Mouse (Mus musculus) fat pad, adult 2 months (tissue): ENCODE measurements around the gene Cabp2.
A peak's percentile ranks its signal among the peaks of the same experiment; 100 is the strongest.
"Not testable (repeated sequence)": the region's sequence is repeated elsewhere in the genome, so short reads cannot be mapped to it uniquely, and the experiment has no call there.

Source experiments
- DNase-seq: peaks from one replicate; pipeline ENCODE4 v3.0.0-alpha.2; 2011; ENCODE audit warnings: low read depth, low spot score; ENCODE audit errors: extremely low read depth

Gene Cabp2

DNA sequence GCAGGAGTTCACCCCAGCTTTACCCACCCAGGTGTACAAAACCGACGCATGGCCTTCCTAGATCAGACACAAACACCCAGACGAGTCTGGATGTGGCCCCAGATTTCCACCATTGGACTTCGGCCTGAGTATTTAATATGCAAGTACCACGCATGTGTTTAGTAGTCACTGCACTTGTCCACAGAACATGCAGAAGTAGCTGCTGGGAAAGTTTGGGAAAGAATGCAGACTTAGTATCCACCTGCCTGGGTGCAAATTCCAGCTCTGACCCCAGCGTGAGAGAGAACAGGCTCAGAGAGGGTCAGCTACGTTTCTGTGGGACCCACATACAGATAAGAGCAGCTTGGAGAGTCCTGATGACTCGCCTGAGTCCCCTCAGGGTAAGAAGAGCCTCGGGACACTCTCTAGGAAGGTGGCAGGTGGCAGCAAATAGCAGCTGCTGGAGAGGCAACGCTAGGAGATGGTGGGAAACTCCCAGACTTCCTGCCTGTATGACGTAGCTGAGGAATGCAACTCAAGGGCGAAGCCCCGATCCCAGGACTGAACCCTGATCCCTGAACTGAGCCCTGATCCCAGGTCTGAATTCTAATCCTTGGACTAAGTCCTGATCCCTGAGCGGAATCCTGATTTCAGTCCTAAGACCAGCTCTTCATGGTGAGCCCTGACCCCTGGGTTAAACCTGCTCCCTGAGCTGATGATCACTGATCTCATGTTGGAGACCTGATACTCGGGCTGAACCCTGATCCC lies 25.3 kb upstream of the Cabp2 start:
- DNase-seq: no peak

DNA sequence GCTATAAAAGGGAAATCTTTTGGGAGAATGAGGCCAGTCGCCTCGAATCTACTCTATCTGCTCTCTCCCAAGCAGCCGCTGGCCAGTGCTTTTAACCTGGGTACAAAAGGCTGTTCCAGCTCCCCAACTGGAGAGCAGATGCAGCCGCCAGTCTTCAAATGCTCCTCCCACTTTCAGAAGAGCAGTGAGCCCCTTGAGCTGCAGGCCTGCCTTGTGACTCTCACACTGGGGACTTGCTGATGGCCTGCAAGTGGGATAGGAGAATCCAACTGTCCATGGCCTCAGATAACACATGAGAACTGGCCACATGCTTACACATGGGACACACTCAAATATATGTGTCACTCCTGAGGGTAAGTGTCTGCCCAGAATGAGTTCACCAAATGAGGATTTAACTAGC lies 24.7 kb upstream of the Cabp2 start:
- no peak for DNase-seq

DNA sequence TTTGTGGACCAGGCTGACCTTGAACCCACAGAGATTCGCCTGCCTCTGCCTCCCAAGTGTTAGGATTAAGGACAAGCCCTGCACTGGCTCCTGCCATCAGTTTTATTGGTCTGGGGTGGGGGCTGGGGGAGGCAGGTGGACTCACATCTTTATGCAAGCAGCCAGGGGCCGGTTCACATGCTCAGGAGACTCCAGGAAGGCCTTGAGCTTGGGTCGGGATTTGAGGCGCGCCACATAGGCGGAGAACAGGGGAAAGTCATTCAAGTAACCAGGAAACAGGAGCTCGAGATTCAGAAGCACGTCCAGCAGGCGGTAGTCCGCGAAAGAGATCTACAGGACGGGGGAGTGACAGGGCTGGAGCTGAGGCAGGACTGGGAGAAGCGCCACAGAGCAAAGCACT lies 24.0 kb upstream of the Cabp2 start:
- DNase-seq: no peak

DNA sequence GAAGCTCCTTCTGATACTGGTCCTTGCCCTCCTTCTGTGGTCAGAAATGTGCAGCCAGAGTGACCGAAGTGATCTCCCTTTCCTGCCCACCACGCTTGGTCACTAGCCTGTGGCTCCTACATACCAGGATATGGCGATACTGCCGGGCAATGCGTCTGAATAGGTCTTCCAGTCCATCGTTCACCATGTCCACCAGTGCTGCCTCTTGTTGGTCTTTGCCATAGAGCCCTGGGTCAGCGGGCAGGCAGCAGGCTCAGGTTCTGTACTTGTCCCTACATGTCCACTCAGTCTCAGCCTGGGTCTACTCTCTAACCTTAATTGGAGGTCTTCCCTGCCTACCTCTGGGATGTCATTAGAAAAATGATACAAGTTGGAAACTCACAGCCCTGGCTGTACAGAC lies 23.4 kb upstream of the Cabp2 start:
- no peak for DNase-seq

DNA sequence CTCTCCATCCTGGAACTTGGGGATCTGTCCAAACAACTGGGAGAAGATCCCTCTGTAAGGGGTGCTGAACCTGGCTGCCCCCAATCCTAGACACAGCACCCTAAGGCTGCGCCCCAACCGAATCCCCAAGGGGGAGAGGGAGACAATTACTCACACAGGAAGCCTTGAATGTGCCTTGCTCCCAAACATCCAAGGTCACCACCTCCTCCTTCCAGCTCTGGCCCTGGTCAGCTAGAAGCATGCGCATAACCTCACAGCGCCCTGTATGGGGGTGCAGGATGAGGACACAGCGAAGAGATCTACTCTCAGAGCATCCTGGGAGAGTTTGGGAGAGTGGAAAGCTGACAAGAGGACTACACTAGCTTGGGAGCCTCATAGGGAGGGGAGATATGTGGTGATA lies 22.8 kb upstream of the Cabp2 start:
- no peak for DNase-seq

- DNase-seq: peak; percentile 69
Measured at GRCm38 (mm10) chr19:4059069-4059740, 22.2 kb upstream of the Cabp2 start, which contains the start of gene Gstp3. Gene Gstp3, minus strand, starts transcription at chr19:4059569.

DNA sequence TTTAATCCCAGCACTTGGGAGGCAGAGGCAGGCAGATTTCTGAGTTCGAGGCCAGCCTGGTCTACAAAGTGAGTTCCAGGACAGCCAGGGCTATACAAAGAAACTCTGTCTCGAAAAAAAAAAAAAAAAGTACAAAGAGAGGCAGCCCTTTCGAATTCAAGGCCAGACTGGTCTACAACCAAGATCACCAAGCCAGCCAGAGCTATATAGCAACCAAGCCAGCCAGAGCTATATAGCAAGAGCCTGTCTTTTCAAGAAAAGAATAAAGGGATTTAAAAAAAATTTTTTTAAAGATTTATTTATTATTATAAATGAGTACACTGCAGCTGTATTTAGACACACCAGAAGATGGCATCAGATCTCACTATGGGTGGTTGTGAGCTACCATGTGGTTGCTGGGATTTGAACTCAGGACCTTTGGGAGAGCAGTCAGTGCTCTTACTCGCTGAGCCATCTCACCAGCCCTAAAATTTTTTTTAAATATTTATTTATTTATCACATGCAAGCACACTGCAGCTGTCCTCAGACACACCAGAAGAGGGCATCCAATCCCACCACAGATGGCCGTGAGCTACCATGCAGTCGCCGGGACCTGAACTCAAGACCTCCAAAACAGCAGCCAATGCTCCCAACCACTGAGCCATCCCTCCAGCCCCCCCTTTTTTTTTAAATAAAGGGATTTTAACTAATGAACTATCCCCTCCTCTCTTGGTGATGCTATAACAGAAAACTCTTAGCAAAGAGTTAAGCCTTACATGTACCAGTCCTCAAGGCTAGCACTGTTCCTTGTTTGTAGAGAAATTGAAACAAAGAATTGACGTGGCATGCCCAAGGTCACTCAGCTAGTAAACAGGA lies 21.1 kb upstream of the Cabp2 start:
- DNase-seq: not testable (repeated sequence)

DNA sequence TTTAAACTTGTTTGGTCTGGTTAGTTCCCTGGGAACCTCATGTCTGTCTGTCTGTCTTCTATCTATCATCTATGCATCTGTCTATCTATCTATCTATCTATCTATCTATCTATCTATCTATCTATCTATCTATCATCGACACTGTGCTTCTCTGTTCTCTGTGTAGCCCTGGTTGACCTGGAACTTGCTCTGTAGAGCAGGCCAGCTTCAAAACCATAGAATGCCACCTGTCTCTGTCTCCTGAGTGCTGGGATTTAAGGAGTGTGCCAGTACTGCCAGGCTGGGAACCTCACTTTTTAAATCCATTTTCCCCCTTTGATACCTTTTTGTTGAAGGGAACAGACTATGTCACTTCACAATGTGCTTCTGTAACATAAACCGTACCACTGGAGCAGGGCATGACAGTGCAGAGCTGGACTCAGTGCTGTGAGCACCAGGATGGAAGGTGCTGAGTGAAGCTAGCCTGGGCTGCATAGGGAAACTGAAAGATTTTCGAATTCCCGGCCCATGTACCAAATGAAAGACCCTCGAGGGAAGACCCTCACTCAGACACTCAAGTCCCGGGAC lies 20.4 kb upstream of the Cabp2 start:
- DNase-seq: no peak

DNA sequence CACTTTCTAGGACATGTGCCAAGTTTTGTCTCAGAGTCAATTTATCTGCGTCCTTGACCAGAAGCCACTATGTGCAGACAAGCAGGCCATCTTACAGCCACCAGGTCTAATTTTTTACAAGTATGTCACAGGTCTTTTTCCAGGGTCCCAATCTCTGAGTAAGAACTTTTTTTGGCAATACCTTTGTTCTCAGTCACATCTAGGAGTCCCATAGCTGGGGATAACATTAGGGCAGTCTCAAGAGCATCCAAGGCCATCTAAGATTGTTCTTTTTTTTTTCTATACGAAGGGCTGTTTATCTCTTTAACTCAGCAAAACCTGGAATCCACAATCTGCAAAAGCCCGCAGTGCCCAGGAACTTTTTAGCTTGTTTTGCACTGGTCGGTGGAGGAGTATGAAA lies 18.0 kb upstream of the Cabp2 start:
- not testable (repeated sequence) for DNase-seq

DNA sequence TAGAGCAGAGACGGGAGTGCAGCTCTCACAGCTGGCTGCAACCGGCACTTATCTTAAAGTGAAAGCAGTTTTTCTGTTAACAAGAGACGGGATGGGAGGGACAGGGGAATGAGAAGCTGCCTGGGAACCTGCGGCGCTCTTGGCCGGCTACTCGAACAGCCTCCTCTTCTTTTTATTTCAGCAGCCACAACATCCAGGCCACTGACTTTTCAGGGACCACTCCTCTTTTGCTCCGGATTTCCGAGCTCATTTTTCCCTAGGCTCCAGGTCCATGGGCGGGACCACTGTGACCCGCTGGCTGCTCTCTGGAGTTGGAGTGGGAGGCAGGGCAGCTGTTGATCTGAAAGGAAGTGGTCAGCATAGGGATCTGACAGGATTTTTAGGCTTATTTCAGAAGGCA lies 16.9 kb upstream of the Cabp2 start:
- DNase-seq: not testable (repeated sequence)

DNA sequence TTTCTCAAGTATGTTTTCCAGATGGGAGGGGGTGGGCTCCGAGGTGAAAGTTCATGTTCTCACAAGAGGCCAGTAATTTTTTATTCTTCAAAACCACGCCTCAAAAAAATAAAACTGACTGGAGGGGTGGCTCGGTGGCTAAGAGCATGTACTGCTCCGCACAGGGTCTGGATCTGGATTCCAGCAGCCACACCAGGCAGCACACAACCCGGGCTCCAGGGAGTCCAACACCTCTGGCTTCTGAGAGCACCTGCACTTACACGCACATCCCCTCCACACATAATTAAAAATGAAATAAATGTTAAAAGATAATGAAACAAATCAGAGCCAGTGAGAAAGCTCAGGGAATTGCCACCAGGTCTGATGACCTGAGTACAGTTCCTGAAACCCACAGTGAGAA lies 15.1 kb upstream of the Cabp2 start:
- no peak for DNase-seq

DNA sequence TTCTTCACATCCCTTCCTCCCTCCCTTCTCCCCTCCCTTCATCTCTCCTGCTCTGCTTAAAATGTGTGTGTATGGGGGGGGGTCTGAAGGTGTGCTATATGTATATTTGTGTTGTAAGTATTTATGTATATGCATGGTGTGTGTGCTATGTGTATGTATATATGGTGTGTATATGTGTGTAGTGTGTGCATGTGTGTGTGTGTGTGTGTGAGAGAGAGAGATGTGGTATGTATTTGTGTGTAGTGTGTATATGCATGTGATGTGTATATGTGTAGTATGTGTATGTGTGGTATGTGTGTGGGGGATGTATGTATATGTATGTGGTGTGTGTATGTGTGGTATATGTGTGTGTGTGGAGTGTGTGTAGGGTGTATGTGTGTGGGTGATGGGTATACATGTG lies 14.5 kb upstream of the Cabp2 start:
- no peak for DNase-seq

GRCm38 (mm10) chr19:4068242-4068641 lies 13.1 kb upstream of the Cabp2 start:
- not testable (repeated sequence) for DNase-seq

DNA sequence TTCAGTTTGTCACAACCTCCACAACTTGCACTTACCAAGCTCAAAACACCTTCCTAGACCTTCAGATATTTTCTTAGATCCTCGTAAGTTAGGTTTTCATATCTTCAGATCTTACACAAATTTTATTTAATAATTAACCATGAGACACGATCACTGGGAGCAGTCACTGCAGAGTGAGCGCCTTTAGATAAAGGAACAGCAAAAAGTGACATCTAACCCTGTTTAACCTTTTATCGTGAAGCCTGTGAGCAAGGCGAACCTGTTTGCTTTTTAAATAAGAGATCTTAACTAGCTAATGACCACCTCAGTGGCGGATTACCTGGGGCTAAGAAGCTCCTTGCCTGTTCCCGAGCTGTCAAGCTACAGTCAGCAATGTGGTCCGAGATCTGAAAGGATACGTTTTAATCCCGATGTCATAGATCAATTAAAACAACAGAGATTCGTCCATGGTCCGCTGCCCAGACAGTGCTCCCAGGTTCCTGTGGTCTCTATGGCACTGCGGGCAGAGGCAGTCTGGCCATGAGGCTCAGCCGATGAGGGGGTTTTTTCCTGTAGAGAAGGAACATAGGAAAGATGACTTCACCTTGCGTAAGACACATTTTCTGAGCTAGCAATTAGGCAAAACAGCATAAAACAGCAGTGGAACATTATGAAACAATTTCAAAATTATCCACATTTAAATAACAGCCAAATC lies 12.5 kb upstream of the Cabp2 start:
- DNase-seq: no peak

- DNase-seq: no peak
Measured at GRCm38 (mm10) chr19:4070311-4070710, 11.1 kb upstream of the Cabp2 start.

DNA sequence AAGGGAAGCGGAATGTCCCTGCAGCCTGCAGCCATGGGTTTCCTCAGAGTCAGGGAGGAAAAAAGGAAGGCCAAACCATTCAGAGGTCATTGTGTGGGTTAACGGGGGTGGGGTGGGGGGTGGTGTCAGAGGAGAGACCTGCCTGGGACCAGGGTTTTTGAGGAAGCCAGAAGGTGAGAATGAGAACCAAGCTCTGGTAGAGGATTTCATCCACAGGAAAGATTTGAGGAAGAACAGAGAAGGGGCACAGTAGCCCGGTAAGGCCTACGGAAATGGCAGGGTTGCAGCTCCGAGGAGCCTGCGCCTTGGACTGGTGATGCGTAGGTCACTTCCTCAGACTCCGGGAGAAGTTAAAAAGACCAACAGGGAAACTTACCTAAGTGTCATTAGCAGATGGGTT lies 10.6 kb upstream of the Cabp2 start:
- DNase-seq: no peak

GRCm38 (mm10) chr19:4071406-4071805 lies 10.0 kb upstream of the Cabp2 start:
- no peak for DNase-seq

DNA sequence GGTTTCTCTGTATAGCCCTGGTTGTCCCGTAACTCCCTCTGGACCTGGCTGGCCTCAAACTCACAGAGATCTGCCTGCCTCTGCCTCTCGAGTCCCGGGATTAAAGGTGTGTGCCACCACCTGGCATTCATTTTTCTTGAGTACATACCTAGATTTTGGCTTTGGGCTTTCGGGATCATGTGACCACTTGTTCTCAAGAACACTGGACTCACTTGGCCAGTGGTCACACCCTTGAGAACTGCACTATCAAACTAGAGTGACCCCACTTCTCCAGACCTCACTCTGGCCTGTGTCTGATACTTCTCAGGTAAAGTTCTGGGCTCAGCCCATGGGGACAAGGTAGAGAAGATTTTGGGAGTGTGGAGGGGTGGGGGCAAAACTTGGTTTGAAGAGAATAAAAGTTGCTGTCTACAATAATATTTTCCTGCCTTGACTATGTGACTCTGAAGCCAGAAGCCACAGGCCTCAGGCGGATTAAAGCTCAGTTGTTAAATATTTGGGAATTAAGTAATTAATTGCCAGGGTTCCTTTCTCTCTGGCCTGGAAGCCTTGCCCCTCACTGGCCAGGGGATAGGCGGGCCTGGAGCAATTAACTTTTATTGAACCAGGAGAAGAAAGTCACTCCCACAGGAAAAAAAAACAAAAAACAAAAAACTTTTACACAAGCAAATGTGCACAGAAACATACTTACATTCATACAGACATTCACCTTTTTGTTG lies 8.5 kb upstream of the Cabp2 start:
- no peak for DNase-seq

DNA sequence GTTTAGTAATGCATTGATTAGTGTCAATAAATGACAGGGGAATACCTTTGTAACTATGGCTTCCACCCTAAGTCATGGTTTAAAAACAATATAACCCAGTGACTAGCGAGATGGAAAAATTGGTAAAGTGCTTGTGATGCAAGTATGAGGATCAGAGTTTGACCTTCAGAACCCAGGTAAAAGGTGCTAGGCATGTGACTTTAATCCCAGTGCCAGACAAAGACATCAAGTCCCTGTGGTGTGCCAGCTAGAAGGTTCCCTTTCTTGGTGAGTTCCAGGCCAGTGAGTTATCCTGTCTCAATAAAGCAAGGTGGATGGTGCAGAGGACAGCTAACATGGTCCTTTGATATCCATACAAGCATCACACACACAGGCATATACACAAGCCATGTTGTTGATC lies 5.8 kb upstream of the Cabp2 start:
- DNase-seq: no peak

- no peak for DNase-seq
Measured at GRCm38 (mm10) chr19:4079594-4079993, 1.8 kb upstream of the Cabp2 start.
